Mouse (Mus musculus): ENCODE data around the gene Lrfn4. TPM values are rescaled to one million over a fixed set of nuclear protein-coding genes. Genes with fewer than 3 reads are reported as not detected.
"Not testable (repeated sequence)": the region's sequence is repeated elsewhere in the genome, so short reads cannot be mapped to it uniquely, and the experiment has no call there.

The Lrfn4 gene
- total RNA-seq, 2 experiments from 2014 or later: 19.1 to 20.5 TPM

DNA sequence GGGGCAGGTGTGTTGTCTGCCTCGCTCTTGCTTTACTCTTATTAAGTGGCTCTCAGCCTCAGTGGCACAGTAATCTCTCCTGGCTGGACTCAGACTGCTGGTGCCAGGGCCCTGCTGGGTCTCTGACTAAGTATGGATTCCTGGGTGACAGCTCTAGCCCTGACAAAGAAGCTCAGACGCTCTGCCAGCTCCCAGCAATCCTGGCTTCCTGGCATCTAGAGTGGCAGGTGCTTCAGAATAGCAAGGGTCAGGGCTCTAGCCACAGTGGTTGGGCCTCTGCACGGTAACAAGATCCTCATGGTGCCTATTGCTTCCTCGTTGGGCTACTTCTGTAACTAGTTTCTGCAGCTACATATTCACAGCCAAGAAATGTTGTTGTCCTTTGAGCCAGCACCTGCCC, 5.4 kb downstream of the Lrfn4 start:
- DNase-seq: no peak

DNA sequence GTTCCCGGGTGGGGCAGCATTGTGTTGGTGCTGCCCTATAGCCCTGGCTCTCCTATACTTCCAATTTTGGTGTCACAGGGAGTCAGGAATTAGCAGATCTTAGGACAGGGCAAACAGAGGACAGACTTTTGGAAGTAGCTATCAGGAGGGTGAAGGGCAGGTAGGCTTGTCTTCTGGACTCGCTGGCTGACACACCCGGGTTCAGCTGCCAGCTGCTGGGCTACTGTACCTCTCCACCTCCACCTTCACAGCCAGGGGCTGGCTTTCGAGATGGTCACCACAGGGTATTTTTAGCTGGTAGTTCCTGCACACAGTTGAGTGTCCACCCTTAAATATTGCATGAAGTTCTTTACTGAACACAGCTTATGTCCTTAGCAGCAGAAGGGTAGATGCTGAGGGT, 7.0 kb downstream of the Lrfn4 start:
- DNase-seq: no peak

GRCm38 (mm10) chr19:4607406-4607805, 8.1 kb downstream of the Lrfn4 start:
- DNase-seq: no peak

DNA sequence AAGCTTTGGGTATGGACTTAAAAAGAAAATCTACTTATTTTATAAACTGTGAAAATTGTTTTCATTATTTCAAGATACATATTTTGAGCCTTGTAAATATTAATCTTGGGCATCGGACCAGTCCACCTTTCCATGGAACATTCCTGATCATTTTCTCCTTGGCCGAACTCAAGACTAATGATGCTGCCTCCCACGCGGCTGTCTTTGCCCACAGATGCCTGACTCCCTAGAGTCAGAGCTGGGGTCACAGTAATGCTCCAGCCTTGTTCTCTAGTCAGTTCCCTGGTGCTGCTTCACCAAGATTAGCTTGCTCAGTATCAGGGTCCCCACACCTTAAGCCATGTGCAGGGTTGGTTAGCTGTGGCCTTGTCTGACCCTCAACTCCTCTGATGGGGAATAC, 9.8 kb downstream of the Lrfn4 start:
- no peak for DNase-seq

GRCm38 (mm10) chr19:4603801-4604723, 11.4 kb downstream of the Lrfn4 start:
- peak; percentile 67 for DNase-seq

DNA sequence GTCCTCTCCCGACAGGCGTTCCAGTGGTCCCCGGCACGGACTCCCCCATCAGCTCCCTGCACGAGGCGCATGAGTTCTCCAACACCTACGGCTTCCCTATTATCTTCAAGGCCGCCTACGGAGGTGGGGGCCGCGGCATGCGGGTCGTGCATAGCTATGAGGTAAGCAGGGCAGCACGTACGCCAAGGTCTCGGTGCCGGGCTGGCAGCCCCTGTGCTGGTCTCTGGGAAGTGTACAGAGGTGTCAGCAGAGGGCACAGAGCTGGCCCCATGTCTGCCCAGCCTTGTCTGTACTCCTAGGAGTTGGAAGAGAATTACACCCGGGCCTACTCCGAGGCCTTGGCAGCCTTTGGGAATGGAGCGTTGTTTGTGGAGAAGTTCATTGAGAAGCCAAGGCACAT, 13.0 kb downstream of the Lrfn4 start:
- no peak for DNase-seq

DNA sequence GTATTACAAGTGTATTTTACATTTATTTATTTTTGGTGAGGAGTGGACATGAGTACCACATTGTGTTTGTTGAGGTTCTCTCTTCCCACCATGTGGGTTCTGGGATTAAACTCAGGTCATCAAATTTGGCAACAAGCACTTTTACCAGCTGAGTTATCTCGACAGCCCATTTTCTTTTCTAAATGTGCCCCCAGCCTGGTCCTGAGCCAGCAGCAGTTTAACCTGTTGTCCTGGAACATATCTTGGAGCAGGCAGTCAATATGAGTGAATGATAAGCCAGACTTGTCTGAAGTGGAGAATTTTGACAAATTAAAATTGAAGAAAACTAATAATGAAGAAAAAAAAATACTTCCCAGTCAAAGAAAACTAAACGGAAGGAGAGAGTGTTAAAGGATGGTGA, 19.4 kb downstream of the Lrfn4 start:
- no peak for DNase-seq

DNA sequence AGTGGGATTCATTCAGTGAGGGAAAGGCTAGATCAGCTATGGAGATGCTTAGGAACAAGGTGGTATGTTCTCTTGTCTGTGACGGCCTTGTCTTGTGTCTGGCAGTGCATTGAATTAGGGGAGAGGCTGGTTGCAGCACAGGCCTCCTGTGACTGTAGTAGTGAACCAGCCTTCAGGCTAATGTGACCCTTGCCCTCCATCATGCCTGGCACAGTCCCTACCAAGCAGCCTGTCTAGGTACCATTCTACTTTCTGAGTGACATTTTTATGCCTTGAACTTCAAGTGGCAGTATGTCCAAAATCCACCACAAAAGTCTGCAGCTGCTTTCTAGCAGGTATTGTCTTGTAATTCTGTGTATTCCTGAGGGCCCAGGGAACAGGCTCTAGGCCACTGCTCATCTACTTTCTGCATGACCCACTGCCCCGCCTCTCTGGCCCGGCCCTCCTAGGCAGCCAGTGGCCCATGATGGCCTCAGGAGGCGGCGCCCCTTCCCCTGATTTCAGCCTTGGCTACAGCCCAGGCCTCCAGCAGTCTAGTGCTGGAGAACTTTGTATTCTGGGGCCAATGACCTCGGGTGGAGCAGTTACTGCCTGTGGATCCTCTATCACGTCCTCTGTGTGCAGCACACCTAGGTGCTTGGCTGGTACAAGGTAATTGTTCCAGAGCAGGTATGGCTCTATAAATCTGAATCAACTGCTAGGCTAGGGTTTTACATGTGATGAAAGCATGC, 21.5 kb downstream of the Lrfn4 start:
- DNase-seq: no peak

- DNase-seq: no peak
Measured at GRCm38 (mm10) chr19:4590025-4590424, 25.4 kb downstream of the Lrfn4 start.

DNA sequence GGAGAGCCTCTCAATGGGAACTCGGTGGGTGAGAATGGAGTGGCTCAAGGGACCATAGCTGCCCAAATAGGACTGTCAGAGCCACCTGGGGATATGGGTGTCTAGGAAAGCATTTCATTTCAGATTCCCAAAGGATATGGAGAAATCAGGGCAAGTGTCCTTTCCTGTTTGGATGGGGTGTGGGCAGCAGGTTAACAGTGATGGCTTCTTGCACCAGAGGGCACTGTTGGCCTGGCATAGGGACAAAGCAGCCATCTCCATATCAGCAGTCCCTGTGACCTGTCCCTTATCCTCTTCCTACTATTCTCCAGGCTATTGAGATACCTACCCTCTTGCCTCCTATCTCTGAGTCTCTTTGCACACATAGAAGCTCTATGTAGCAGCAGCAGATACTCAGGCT, 26.4 kb downstream of the Lrfn4 start:
- peak; percentile 23 for DNase-seq

GRCm38 (mm10) chr19:4588430-4588829, 27.0 kb downstream of the Lrfn4 start:
- no peak for DNase-seq

DNA sequence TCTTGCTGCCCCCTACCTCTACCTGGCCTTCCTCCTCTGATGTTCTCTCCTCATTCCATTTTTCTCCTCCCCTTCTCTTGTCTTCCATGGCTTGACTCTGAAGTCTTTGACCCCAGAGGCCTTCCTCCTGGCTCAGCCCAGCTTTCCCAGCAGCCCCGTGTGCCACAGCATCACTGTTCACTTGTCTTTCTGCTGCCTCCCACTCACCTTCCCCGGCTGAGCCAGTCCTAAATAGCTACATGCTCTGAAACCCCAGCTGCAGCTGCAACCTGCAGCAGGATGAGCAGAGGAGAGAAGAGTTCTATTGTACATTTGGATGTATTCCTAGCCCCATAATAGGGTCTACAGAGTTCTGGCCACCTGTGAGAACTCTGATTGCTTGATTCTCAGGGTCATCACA, 28.0 kb downstream of the Lrfn4 start:
- no peak for DNase-seq

DNA sequence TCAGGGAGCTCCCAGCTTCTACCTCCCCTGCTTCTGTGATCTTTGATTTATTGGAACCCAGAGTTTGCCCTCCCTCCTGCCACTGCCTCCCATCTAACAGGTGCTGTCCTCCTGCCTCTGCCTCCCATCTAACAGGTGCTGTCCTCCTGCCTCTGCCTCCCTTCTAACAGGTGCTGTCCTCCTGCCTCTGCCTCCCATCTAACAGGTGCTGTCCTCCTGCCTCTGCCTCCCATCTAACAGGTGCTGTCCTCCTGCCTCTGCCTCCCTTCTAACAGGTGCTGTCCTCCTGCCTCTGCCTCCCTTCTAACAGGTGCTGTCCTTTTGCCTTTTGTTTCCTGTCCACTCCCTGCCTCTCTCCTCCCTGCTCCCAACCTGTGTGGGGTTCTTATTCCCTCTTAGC, 28.7 kb downstream of the Lrfn4 start:
- DNase-seq: not testable (repeated sequence)

DNA sequence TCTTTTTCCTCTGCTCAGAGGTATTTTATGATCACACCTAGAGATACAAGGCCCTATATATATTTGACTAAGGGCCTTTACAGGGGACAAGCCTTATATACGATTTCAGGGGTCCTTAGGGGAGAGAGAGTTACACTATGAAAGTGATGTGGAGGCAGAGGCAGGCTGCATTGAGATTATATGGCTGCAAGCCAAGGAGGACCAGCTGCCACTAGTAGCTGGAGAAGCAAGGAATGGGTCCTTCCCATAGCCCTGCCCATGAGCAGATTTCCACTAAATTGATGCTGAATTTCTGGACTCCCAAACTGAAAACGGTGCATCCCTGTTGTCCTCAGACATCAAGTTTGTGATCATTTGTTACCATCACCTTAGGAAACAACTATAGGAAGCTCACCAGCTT, 31.6 kb downstream of the Lrfn4 start:
- DNase-seq: no peak

- no peak for DNase-seq
Measured at GRCm38 (mm10) chr19:4579296-4579695, 36.2 kb downstream of the Lrfn4 start.

GRCm38 (mm10) chr19:4578799-4579198, 36.7 kb downstream of the Lrfn4 start:
- DNase-seq: peak; percentile 21

DNA sequence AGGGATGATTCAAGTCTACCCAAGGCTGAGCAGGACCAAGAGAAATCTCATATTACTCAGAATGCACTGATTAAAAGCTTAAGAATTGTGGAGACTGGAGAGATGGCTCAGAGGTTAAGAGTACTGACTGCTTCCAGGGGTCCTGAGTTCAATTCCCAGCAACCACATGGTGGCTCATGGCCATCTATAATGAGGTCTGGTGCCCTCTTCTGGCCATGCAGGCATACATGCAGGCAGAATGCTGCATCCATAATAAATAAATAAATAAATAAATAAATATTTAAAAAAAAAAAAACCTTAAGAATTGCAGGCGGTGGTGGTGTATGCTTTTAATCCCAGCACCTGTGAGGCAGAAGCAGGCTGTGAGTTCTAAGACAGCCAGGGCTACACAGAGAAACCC, 42.2 kb downstream of the Lrfn4 start:
- DNase-seq: no peak

GRCm38 (mm10) chr19:4572467-4572866, 43.0 kb downstream of the Lrfn4 start:
- DNase-seq: no peak

GRCm38 (mm10) chr19:4572061-4572460, 43.4 kb downstream of the Lrfn4 start:
- DNase-seq: no peak

- no peak for DNase-seq
Measured at GRCm38 (mm10) chr19:4571658-4572057, 43.8 kb downstream of the Lrfn4 start.

DNA sequence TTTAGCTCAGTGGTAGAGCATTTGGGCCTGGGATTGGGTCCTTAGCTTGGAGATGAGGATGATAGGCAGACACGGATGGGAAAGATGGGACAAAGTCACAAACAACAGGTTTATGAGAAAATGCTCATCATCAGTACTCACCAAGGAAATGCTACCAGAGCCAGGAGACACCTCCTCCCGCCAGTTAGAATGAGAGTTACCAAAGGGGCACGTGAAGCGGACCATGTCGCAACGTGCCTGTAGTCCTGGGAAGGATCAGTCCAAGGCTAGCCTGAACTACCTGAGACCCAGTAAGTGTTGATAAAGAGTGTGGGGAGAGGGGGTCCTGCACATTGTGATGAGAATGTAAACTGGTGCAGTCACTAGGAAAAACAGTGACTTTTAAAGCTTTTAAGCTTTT, 44.7 kb downstream of the Lrfn4 start:
- no peak for DNase-seq

DNA sequence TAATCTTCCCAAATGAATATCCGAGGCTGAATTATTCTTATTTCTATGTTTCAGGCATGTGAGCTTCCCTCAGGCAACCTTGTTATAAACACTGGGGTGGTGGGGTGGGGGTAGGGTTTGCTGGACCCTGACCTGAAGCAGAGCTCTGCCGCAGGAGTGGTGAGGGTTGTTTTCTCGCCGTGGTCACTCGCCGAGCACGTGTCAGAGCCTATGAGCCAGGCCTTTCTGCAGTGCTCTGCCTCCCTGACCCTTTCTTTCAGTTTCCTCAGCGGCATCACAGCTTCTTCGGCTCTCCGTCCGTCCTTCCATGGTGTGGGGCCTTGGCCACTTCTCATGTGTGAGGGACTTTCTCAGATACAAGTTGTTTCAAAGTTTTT, 45.2 kb downstream of the Lrfn4 start:
- no peak for DNase-seq

DNA sequence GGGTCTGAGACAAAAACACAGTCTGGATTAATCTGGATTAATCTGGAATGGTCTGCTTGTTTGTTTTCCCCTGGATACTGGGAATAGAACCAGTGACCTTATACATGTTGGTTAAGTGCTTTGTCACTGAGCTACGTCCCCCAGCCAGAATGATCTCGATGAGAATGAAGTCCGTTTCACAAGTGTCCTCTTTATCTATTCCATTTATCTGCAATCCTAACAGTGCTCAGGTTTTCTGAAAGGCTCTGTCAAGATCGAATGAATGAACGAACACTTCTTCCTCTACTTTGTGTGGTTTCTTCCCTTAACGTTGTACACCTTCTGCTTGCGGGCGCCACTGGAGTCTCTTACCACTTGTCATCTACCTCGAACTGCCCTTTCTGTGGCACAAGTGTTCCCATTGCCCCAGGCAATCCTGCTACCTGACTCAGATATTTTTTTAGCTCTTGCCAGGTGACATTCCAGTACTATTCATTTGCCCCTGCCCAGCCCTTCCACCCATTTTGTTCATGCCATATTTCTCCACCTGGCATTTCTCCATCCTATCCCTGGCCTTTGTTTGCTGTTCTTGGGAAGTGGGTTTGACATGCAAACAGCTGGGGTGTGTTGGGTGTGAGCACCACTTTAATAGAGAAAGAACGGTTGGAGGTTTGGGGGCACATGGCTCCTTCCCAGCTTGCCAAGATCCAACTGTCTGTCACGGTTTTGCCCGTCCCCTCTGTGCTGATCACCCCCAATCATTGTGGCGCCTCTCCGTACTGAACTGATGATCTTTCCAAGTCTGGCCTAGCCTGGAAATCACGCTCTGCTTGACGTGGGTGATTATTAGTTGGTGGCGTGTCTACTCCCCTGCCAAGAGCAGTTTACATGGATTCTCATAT, 45.9 kb downstream of the Lrfn4 start:
- no peak for DNase-seq

Data from heart, postnatal 4 days (tissue).